Mouse (Mus musculus) E14TG2a.4 (cell line): Measurements from ENCODE around the gene Tbpl1.

Experiments
- CTCF ChIP-seq: conservative IDR thresholded peaks from 2 replicates; pipeline ENCODE4 v1.5.1; 2014; ENCODE audit warnings: low read length
- NANOG ChIP-seq: IDR thresholded peaks from 2 replicates; pipeline ENCODE4 v1.6.1; 2014; ENCODE audit warnings: borderline replicate concordance, low read length, mixed read lengths
- POU5F1 ChIP-seq: IDR thresholded peaks from 2 replicates; pipeline ENCODE4 v1.6.1; 2014; ENCODE audit warnings: low read length, borderline replicate concordance

DNA sequence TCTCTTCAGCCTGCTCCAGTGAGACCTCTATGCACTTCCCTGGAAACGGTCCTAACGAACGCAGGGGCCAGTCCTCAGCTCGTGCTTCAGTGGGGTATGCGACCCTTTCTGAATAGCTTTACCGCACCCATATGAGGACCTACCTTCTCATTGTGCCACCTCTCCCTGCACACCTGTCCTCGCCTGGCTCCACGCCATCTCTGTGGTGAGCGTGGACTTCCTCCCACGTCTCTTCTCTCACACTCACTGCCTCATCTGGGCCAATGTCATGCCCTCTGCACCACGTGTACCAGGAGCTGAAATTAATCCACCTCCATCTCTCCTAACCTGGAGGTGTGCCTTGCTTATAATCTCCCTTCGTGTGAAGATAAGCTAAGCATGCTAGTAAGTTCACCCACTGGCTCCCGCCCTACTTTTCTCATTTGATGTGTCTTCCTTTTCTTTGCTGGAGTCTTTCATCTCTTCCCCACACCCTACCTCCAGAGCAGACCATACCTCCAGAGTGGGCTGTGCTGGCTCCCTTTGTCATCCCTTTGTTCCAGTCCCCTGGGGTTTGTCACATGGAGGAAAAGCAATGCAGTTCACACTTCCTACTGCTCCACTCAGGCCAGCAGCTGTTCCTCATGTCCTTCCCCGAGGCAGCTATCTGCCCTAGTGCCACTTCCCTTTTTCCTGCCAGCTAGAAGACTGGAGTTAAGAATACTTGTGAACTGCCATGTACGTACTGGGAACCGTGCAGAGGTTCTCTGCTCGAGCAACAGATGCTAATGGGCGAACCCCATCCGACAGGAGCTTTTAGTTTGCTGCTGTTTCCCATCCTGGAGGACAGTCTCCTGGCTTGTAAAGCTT, 32.0 kb downstream of the Tbpl1 start:
- no peak for TF ChIP-seq CTCF
- TF ChIP-seq NANOG, result no peak
- no peak for TF ChIP-seq POU5F1
